Mouse (Mus musculus) ovary, postnatal 14 days (tissue): ENCODE measurements around the gene Dguok.
A peak's percentile ranks its signal among the peaks of the same experiment; 100 is the strongest.

Experiments used
- DNase-seq: peaks from one replicate; pipeline ENCODE4 v3.0.0; 2022; ENCODE audit warnings: low spot score

Gene Dguok

DNA sequence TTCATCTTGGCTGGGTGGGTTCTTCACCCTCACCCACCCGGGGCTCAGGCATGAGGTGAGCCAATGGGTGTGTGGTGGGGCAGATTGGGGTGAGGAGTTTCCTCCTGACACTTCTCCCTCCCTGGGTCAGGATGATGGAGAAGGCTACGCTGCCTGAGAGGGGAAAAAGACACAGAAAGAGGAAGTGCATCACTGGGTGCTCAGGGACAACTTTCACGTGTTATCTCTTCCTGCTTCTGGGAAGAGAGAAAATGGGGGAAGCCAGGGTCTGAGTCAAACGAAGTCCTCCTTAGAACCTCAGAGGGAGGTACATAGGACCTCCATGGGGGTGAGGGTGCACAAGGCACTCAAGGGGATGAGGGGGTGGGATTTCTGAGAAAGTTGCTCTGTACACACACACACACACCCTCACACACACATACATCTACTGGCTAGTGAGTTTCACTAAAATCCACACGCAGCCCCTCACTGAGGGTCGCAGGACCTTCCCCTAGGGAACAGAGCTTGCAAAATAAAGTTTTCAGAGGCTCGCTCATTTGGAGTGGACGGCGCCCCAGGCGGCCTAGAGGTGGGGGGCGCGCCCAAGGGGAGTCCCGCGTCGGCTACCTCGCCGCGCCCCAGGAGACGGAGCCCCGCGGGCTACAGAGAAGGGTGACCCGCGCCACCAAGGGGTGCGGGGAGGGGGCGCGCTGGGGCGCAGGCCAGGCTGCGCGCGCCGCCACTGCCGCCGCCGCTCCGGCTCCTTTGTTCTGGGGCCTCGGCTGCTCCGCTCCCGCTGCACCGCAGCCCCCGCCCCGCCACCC lies 51.2 kb downstream of the Dguok start:
- DNase-seq, result no peak

DNA sequence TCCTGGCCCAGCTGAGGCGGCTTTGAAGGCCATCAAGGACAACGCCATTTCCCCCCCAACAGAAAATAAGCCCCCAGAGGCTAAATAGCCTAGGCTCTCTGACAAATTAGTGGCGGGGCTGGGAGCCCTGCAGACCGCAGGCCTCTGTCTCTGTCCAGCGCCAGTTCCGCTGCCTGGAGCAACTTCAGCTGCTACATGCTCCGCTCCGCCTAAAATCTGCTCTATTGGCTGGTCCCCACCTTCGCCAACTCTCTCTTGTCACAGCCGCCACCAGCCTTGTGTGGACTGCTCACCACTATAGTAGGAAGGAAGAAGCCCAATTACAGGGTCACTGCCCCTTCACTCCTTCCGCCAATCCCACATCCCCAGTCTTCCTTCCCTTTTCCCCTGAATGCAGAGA lies 53.1 kb downstream of the Dguok start:
- no peak for DNase-seq

DNA sequence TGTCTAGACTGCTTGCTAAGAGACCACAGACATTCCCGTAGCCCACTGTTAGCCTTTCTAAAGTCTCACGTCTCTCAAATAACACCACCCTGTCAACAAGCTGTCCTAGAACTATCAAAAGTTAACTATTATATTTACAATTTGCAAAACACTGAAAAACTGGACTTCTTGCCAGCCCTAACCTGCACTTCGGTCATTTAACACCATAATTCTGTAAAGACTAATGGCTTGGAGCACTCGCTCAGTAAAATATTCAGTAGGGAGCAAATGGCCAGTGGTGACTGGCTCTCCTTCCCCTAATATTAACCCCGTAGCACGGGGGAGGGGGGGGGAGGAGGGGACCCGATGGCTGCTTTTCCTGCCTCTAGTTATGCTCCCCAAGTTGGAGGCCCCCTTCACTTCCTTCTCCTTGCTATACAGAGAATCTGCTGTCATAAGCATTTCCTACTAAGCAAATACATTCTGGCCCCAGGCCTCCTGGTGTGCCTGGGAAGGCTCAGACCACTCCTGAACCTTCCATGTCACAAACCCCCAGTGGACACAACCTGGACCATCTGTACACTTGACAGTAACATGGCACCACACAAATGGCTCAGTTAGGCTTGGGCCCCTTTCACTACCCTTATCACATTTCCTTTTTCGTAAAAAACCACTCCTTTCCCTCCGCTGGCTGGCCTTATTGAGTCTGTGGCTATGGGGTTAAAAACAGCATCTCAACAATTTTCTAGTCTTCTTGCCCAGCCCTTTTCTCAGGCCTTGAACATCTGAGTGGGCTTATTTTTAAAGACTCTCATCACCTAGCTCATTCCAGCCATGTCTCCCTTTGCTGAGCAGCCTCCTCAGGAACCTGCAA lies 56.1 kb downstream of the Dguok start:
- no peak for DNase-seq

DNA sequence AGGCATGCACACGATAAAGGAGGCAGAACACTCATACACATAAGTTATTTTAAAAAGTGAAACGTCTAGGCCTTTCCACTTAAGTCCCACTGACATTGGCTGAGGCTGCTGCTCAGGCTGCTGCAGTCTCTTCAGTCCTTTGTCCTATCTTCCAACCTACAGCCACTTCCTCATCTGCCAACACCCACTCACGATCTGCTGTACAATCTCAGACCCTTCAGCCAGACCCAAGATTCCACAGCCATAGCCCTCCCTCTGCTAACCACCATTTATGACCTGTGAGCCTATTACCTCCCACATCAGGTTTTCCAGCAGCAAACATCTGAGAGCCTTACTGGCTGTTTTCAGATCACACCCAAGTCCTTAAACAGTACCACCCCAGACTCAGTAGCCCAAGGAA lies 57.3 kb downstream of the Dguok start:
- DNase-seq, result no peak

DNA sequence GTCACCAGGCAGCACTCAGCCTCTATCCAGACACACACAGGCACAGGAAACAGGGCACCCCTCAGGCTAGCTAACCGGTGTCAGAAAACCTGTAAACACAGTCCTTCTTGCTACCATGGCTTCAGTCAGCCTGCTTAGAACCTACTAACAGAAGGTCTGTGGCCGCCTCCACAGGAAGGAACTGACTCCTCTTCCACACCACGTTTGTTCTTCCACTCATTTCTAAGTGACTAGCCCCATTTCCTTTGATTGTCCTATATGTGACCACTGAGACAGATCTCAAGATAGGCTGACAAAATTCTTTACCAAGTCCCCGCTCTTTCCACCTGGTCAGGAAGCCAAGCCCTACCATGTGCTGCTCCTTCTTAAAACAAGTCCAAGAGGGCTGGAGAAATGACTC lies 57.9 kb downstream of the Dguok start:
- DNase-seq, result no peak

DNA sequence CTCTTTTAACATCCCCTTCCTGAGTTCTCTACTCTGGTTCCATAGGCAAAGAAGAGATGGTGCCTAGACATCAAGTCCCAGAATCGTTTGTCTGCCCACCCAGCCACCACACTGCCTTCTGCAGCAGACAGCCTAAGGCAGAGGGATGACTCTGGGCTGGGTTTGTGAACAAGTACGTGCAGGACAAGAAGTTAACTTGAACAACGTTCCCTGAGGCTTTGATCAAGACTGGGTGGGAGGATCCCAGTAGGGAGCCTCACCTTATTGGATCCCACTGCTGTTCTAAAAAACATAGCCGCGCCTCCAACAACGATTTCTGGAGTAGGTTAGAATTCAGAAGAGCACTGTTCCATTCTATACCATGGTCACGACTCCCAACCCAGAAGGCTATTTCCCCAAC lies 59.7 kb downstream of the Dguok start:
- DNase-seq, result no peak

DNA sequence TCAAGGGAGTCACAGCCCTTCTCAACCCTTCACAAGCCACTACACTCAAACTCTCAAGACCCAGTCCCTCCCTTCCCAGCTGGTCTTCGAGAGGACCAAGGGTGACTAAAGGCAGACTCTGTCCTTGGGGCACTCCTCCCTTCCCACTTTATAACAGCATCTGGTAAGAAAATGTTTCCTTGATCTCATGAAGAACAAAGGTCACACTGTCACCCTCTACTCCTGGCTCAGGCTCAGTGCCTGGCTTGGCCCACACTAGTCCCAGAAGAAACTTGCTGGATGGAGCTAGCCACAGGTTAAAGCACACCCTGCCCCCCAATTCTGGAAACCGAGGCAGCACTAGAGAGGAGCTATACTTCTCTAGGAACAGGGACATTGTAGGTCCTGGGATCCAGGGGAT lies 61.0 kb downstream of the Dguok start:
- DNase-seq, result no peak

DNA sequence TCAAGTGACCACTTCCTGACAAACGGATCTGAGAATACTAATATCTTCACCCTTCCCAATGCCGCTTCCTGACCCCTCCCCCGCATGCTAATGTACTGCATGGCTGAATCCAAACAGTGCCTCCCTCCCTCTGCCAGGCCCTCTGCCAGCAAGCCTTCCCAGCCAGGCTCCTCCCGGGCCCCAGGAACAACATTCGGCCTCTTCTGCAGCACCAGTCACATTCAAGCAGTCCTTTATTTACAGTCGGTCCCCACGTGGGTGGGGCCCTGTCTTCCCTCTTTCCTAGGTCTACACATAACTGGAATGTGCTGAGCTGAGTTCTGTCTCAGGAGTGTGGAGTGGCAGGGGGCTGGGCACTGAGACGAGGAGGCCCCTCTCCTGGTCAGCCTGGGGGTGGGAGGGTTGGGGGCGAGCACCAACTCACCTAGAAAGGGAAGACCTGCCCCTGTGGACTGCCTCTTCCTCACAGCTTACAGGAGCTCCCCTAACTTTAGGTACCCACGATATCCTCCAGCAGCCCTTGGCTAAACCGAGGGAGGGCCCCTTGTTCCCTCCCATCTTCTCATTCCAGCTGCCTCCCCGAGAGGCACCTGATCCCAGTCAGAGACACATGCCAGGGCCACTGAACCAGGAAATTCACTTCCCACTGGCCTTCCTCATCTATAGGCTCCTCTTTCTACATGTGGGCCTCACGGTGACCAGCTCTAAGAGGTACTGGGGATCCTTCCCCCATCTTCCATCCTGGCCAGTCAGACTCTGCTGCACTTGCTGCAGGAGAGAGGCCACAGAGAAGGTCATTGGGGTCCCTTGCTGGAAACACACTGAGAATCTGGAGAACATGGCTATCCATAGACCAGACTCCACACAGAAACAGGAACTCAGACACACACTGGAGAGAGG lies 63.1 kb downstream of the Dguok start:
- peak; percentile 78 for DNase-seq

DNA sequence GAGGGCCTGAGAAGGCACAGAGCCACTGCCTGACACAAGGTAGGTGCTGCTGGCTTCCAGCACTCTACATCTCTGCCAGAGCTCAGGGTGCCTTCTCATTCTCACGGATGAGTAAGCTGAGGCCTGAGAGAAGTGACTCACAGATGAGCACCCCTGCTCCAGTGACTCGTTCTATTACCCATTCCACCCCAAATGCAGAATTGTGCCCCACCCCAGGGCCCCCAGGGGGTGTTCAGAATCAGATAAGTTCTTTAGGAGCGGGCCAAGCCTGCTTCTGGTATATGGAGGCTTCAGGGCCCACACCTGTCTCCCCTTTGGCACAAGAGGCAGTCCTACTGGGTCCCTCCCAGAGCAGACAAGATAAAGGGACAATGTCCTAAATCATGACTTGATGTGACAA lies 64.1 kb downstream of the Dguok start:
- no peak for DNase-seq

DNA sequence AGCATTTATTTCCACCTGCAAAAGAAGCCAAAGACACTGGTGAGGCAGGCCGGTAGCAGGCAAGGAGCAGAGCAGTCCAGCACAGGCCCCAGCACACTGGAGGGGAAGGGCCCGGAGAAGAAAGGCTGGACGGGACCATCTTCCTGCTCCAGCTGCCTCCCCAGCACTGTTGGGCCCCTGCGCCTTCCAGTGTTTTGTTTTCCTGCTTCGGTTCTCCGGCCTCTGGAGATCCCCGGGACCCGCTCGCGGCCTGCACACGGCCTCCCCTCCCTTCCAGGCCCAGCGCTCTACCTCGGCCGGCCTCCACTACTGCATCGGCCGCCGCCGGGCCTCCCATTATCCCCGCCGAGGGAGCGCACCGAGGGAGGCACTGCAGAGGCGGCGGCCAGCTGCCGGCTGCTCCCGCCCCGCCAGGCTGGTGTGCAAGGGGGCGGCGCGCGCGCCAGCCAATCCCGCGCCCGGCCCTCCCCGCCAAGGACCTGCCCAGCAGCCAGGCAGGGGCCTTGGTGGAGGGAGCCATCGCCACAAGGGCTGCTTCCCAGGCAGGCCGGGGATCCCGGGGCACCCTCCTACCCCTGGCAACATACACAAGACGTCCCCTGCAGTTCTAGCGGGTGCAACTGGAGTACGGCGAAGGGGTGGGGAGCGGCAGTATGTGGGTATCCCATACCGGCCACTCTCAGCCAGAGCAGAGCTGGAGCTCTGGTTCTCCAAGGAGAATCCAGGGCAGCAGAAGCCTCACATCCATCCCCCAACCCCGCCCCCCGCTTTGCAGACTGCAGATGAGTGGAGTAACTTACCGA lies 65.3 kb downstream of the Dguok start:
- DNase-seq, result peak; percentile 81

DNA sequence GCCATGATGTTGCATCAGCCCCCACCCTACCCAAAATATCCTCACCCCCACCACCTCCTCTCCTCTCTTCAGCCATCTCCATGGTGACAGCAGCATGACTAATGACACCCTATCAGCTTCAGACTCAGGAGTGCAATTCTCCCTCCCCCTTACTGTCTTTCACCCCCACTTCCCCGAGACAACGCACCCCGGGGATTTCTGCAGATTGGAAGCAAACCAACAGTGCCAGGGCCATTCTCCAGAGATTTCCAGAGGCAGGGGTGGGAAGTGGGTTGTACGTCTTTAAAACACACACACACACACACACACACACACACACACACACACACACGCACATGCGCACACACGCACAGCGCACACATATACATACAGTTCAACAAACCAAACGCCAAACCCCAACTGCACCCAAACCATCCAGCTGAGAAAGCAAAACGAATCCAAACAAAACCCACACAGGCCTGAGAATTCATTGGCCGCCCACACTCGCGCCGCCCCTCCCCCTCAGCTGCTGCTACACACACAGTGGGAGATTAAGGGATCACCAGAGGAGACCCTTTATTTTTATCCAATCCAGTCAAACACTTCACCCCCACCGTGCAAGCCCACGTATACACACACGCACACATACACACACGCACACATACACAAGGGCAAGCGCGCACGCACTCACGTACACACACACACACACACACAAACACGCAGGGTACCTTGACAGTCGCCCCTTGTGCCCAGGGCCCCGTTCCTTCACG lies 66.1 kb downstream of the Dguok start:
- DNase-seq, result peak; percentile 55

DNA sequence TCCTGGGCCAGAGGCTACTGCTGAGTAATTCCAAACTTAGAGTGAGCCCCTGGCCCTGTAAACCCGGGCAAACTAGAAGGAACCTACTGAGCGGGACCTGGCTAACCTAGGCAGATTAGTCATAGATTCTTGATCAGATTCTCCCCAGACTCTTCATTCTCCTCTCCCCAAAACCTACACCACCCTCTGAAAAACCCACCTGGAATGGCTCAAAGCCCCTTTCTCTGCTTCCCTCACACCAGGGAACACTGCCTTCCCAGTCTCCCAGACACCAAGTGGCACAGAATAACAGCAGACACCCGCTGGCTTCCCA lies 66.6 kb downstream of the Dguok start:
- DNase-seq, result no peak

DNA sequence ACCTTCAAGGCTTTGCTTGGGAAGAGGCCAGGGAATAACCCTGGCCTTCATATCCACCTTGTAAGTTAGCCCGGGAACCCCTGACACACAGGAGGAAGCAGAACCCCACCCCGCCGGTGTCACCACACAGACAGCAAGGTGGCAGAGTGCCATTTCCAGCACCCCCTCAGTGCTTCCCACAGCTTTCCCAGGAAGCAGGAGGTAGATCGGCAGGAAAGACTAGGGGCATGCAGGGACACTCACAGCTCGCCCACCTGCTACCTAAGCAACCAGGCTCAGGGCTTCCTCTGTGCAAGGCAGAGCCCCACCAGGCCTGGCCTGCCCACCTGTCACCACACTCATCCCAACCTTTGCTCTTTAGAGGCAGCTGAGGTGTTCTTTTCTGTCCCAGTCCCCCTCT lies 67.0 kb downstream of the Dguok start:
- DNase-seq, result no peak

DNA sequence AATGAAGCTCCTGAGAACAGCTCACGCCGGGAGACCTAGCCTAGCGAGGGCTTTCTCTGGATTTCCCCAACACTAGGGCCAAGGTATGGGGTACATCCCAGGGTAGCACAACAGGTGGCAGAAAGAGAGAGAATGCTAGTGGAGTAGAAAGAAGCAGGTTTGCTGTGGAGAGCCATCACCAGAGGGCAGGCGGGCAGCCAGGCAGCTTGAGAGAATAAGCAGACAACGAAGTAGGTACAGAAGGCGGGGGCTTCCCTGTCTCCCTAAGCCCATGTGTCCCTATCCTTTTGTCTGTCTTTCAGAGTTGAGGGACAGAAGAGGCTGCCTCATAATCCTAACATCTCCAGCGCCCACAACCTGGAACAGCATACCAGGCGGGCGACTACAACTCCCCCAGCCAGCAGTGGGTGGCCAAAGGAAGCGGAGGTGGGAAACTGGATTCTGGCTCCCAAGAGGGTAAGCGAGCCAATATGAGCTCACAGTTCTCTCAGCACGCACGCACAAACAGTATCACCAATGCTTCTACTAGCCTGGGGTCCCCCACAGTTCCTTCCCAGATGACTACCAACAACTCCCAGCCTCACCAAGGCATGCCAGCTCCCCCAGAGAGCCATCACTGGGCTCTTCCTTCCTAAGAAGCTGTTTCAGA lies 67.5 kb downstream of the Dguok start:
- no peak for DNase-seq

DNA sequence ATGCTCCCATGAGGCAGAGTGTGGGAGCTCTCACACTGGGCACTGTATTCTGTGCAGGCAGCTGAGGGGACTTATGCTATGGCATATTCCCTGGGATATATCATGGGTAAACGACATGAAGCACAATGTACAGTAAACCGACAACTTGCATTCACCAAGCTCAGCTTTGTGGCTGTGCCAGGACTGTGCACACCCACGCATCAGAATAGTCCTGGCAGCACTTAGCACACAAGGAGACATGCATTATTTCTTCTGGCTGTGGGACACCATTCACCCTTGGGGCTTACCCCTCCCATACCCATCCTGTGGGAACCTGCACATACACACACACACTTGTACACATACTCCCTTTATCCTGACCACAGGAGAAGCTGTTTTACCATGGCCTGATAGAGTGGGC lies 68.2 kb downstream of the Dguok start:
- no peak for DNase-seq

DNA sequence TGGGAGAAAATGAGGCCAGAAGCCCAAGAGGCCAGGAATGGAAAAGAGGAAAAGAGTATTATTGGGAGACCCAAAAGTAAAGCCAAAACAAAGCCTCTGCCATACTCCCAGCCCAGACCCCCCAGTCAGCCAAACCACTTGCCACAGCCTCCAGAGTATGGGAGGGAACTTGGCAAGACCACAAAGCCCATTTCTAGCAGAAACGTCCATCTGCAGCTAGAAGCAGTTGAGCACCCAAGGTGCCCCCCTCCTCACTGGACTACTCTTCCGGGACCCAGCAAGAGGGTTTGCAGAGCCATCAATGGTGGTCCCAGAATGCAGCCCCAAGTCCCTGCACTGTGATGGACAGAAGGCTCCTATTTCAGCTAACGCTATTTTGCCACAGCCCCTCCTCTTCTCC lies 69.0 kb downstream of the Dguok start:
- no peak for DNase-seq

DNA sequence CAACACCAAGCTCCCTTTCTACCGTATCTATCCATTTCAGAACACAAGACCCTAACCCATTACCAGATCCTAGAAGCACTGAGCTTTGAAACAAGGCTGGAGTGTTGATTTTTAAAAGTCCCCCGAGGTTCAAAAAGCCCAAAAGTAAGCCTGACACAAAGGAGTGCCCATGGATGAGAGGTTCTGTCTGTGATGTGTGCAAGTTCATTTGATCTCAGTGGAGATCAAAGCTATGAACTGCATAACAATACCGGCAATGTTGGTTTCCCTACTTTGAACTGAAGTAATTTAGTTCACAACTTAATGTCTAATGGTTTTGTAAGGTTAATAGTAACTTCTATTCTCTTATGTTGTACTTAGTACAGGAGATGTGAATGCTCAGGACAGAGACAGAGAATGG lies 69.5 kb downstream of the Dguok start:
- DNase-seq, result no peak

DNA sequence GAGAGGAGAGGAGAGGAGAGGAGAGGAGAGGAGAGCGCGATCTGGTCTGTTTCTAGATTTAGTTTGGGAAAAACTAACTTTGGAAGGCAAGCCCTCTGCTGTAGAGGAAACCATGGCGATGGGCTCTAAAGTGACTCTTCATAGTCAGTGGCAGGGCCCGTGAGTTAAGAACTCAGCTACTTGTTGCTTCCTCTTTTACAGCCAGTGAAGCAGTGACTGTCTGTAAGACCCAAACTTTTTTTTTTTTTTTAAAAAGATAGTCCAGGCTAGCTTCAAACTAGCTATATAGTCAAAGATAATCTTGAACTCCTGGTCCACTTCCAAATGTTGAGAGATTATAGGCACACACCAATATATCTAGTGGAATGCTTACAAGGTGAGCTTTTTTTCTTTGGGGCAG lies 70.2 kb downstream of the Dguok start:
- no peak for DNase-seq

DNA sequence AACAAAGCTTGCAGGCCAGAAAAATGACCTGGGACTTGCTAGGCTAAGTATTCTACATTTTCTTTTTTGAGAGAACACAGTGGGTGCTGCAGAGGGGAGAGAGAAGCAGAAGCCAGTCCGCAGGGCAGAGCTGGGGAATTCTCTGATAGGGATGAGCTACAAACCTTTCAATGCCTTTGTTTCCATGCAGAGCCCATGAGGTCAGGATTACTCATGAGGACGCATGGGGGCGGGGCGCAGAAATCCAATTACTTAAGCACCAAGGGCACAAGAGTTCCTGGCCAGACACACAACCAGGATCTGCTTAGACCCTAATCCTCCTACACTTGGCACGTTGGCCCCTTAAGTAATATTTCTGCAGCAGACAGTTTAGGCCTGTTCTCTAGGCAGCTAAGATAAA lies 71.6 kb downstream of the Dguok start:
- no peak for DNase-seq

DNA sequence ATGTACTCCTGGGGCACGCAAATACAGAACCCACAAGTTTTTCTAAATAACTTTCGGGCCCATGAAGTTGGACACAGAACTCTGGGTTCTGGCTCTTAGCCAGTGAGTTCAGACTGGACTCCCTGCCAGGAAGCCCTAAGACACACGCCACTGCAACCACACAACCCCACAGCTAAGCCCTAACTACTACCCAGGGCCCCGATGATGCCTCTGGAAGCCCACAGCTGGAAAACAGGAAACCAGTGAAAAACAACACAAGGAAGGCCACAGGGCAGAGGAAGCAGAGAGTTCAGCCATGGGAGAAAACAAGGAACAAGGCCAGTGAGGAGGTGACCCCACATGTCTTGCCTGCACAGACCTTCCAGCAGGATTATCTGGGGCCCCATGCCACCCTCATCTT lies 73.2 kb downstream of the Dguok start:
- no peak for DNase-seq

DNA sequence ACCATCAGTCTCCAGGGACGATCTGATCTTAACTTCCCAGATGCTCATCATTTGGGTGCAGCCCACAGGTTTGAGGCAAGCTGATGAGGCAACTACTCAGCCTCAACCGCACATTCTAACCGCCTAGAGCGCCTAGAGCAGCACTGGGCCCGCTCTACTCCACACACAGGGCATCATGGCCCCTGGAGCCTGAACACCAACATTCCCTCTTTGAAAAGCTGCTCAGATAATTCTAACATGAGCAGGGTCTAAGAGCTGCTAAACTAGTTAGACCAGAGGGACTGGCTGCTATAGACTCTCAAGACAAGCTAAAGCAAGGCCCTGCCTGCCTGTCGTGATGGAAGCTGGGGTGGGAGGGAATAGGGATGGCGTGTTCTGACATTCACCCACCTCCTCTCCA lies 73.8 kb downstream of the Dguok start:
- no peak for DNase-seq
